8 mouse cellular contexts compared by ENCODE assay signal in the genomic region with DNA sequence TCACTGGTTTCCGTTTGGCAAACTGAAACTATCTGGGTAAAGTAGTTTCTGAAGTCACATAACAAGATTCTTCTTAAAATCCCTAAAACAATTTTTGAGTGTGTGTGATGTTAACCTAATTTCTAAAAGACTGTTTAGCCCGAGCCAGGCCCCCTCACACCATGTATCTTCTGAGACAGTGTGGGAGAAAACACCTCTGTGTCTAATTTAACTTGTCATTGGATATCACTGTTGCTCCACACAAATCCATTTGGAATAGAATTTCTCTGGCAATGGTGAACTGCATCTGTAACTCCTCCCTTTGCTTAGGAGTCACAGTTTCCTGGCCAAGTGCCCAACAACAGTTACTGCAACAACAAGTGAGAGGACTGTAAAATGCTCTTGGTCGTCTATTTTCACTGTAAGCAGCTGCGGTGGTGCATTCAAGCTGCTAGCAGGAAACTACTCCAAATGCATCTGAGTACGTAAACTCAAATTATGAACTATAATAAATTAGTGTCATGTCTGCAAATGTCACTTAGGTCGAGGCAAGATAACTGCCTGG.
DNase-seq lines count a peak whose midpoint lies in the region; ATAC-seq lines count a peak whose summit lies in the region.

No protein-coding gene starts in this region.

- ATAC-seq in kidney, embryonic 16.5 days (ENCODE audit: low FRiP score, low TSS enrichment) = 0 out of 2 replicates have a peak, but pooled peaks have one; percentile 27
- ATAC-seq in intestine, embryonic 16.5 days = no peak

- H3K79me2 ChIP-seq in macrophage (ENCODE audit: inconsistent target) = peaks cover 92% of the 10 kb centered on the region

- H3K27ac ChIP-seq in kidney, embryonic 16.5 days (ENCODE audit: low read length) = peak overlapping the region; percentile 52; the same call in 1 of the 2 replicates
- peak overlapping the region; percentile 42 for H3K27ac ChIP-seq in macrophage
- no peak overlapping the region for H3K27ac ChIP-seq in intestine, embryonic 16.5 days (ENCODE audit: low read length)

- H3K36me3 ChIP-seq in kidney, embryonic 16.5 days (ENCODE audit: insufficient read depth, low read length) = no peaks in the 10 kb centered on the region
- H3K36me3 ChIP-seq in macrophage (ENCODE audit: inconsistent target) = 0 out of 2 replicates have a peak, but pooled peaks cover 4% of the 10 kb centered on the region
- H3K36me3 ChIP-seq in intestine, embryonic 16.5 days (ENCODE audit: control insufficient read depth, insufficient read depth, low read length) = no peaks in the 10 kb centered on the region

- no peak overlapping the region for H3K9ac ChIP-seq in kidney, embryonic 16.5 days (replicated peaks; ENCODE audit: low read length)
- no peak overlapping the region for H3K9ac ChIP-seq in intestine, embryonic 16.5 days (ENCODE audit: low read depth, low read length)

- no peaks in the 10 kb centered on the region for H3K27me3 ChIP-seq in kidney, embryonic 16.5 days (ENCODE audit: insufficient read depth, low read length)
- H3K27me3 ChIP-seq in intestine, embryonic 16.5 days (replicated peaks; ENCODE audit: control insufficient read depth, insufficient read depth, low read length) = no peaks in the 10 kb centered on the region

- no peak overlapping the region for H3K4me2 ChIP-seq in kidney, embryonic 16.5 days (replicated peaks; ENCODE audit: low read depth, low read length)
- H3K4me2 ChIP-seq in intestine, embryonic 16.5 days (ENCODE audit: low read depth, low read length) = no peak overlapping the region

- DNase-seq in left cerebral cortex, postnatal 14 days (ENCODE audit: low spot score in 2 of 2) = peak; percentile 47 to 55
- DNase-seq in left cerebral cortex, adult 11 months (ENCODE audit: low spot score) = no peak
- DNase-seq in adrenal gland, adult 18-20 months (ENCODE audit: low spot score in 2 of 2) = peak; percentile 79 to 83
- peak; percentile 98 for DNase-seq in heart, adult 11 months
- DNase-seq in urinary bladder, postnatal 14 days (ENCODE audit: low spot score) = peak; percentile 79

- H3K4me3 ChIP-seq in kidney, embryonic 16.5 days (ENCODE audit: low read length) = no peak overlapping the region
- no peak overlapping the region for H3K4me3 ChIP-seq in macrophage (ENCODE audit: inconsistent target)
- H3K4me3 ChIP-seq in intestine, embryonic 16.5 days (ENCODE audit: low read length) = no peak overlapping the region

- intact Hi-C loops in left cerebral cortex, postnatal 14 days (cut with DNase I) = no loop called here

- 16% methylated on average over 6 of the region's 6 CpGs for WGBS in kidney, embryonic 16.5 days
- 21% methylated on average over 6 of the region's 6 CpGs for WGBS in macrophage (ENCODE audit: missing documents)
- 45% methylated on average over 6 of the region's 6 CpGs for WGBS in intestine, embryonic 16.5 days

- H3K9me3 ChIP-seq in kidney, embryonic 16.5 days (ENCODE audit: low read length) = no peaks in the 10 kb centered on the region
- H3K9me3 ChIP-seq in intestine, embryonic 16.5 days (ENCODE audit: control insufficient read depth, low read length) = no peaks in the 10 kb centered on the region

- H3K4me1 ChIP-seq in kidney, embryonic 16.5 days (ENCODE audit: insufficient read depth, low read length) = peaks cover 15% of the 10 kb centered on the region
- H3K4me1 ChIP-seq in intestine, embryonic 16.5 days (ENCODE audit: control insufficient read depth, insufficient read depth, low read length) = 0 out of 2 replicates have a peak, but pooled peaks cover 4% of the 10 kb centered on the region
